Mouse (Mus musculus) midbrain, embryonic 15.5 days (tissue): Measurements from ENCODE around the gene Tbc1d20. TPM values are rescaled to one million over a fixed set of nuclear protein-coding genes. Genes with fewer than 3 reads are reported as not detected.

Experiments
- ATAC-seq: fragments of 200-750 bp; cut with Nextera tagmentation; replicated peaks from 2 replicates; pipeline ENCODE4 v1.8.0; 2017; ENCODE audit warnings: moderate TSS enrichment
- H3K27ac ChIP-seq: fragments of 300-500 bp; sonication (generic); 2 replicates; pipeline ENCODE4 v1.5.1; 2015; ENCODE audit warnings: mild to moderate bottlenecking, inconsistent platforms
- H3K27me3 ChIP-seq: fragments of 300-500 bp; sonication (generic); replicated peaks from 2 replicates; pipeline ENCODE4 v1.6.1; 2015; ENCODE audit warnings: inconsistent platforms
- H3K36me3 ChIP-seq: fragments of 300-500 bp; sonication (generic); replicated peaks from 2 replicates; pipeline ENCODE4 v1.6.1; 2015; ENCODE audit warnings: inconsistent platforms
- H3K4me1 ChIP-seq: fragments of 300-500 bp; sonication (generic); 2 replicates; pipeline ENCODE4 v1.6.1; 2015; ENCODE audit warnings: inconsistent platforms
- H3K4me2 ChIP-seq: fragments of 300-500 bp; sonication (generic); 2 replicates; pipeline ENCODE4 v1.6.1; 2015; ENCODE audit warnings: inconsistent platforms, mild to moderate bottlenecking, moderate library complexity
- H3K4me3 ChIP-seq: fragments of 300-500 bp; sonication (generic); 2 replicates; pipeline ENCODE4 v1.5.1; 2015; ENCODE audit warnings: mild to moderate bottlenecking, inconsistent platforms
- H3K9ac ChIP-seq: fragments of 300-500 bp; sonication (generic); 2 replicates; pipeline ENCODE4 v1.6.1; 2015; ENCODE audit warnings: mild to moderate bottlenecking, inconsistent platforms
- H3K9me3 ChIP-seq: fragments of 300-500 bp; sonication (generic); 2 replicates; pipeline ENCODE4 v1.6.1; 2016; ENCODE audit warnings: inconsistent platforms
- WGBS: fragments of 180-500 bp; shearing (Covaris S2); methylation state at CpG from one replicate; pipeline ENCODE4 v1.1.7; 2015; ENCODE audit warnings: mixed read lengths; 5-methylcytosine and 5-hydroxymethylcytosine counted together
- polyA plus RNA-seq: library from polyadenylated mRNA; unstranded; fragments of >200 nt; fragmentation: Nextera tagmentation; extraction: Ambion mirVana; gene quantifications from 2 replicates; pipeline ENCODE4 v1.2.1, GENCODE M21; 2015

Gene Tbc1d20
- polyA plus RNA-seq, 1 experiment from 2014 or later = 38.3 TPM

- Histone ChIP-seq H3K4me1 (peaks cover 27% of the 10 kb centered on the region), H3K4me3 (peak overlapping the region; percentile 94), H3K4me2 (peak overlapping the region; percentile 80), H3K27ac (no peak overlapping the region), H3K27me3 (no peaks in the 10 kb centered on the region), H3K9ac (no peak overlapping the region), H3K9me3 (no peaks in the 10 kb centered on the region), H3K36me3 (peaks cover 7% of the 10 kb centered on the region; the same call in 1 of the 2 replicates)
- 68% methylated on average over 7 of the region's 7 CpGs for WGBS
- ATAC-seq = no peak
These were observed 37.3 kb downstream of the Tbc1d20 start for GRCm38 (mm10) chr2:152330858-152331423.

DNA sequence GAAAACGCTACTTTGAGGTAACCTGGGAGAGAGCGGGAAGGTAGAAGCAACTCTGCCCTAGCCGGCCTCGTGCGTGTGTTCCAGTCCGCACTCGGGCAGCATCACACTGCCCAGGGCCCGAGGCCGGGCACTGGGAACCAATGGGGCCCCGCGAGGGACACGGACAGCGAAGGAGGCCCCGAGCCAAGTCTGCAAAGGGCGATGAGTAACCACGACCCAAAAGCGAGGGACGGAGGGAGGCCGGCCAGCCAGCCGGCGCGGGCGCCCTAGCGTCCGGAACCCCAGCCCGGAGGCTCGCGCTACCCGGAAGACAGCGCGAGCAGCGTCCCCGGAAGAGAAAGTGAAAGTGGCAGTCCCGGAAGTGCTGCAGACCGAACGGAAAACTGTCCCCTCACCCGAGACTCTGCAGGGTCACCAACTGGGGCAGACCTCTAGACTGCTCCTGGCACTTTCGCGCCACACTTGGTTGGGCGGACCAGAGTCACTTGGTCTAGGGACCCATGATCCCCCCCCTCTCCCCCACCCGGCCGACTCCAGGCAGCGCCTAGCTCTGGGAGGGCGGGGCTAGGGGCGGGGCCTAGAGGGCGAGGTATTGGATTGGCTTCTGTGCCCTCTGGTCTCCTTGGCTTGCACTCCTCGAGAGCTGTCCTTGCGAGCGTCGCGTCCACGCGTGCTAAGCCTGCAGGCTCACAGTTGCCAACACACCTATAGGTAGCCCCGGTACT, 38.6 kb downstream of the Tbc1d20 start, which contains the start of gene Rbck1:
Gene Rbck1 (minus strand): TSS at position 553 of the 725 bp plus-strand sequence.
- Histone ChIP-seq H3K4me1 (peaks cover 27% of the 10 kb centered on the region), H3K9ac (peak within 1 kb of the TSS; percentile 82), H3K4me2 (peak within 1 kb of the TSS; percentile 80), H3K36me3 (peaks cover 3% of the 10 kb centered on the region; the same call in 1 of the 2 replicates), H3K27me3 (no peaks in the 10 kb centered on the region), H3K9me3 (no peaks in the 10 kb centered on the region), H3K27ac (peak within 1 kb of the TSS; percentile 89), H3K4me3 (peak within 1 kb of the TSS; percentile 94)
- ATAC-seq = peak; percentile 97
- under 1% methylated on average over 54 of the region's 54 CpGs for WGBS

DNA sequence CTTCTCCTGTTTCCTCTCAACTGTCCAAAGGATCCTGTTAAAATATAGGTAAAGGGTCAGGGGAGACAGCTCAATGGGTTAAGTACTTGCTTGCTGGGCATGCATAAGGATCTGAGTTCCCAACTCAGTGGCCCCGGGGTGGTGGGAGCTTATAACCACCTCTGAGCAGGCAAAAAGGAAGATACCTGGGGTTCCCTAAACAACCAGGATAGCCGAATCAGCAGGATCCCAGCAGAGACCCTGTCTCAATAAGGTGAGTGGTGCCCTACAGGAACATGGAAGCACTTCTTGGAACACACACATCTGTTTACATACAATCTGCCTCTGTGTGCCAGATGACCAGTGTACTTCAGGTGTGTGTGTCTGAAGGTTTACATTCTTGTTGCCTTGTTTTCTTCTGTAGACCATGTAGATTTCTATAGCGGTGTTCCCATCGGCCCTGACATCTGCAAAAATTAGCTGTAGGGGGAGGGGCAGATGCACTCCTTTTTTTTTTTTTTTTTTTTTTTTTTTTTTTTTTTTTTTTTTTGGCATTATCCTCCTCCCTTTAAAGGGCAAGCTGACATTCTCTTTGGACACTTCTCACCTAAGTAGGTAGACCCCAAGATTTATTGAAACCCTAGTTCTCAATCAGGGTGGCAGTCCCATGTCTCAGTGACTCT, 39.8 kb downstream of the Tbc1d20 start:
- Histone ChIP-seq H3K9me3 (no peaks in the 10 kb centered on the region), H3K27me3 (no peaks in the 10 kb centered on the region), H3K4me3 (no peak overlapping the region), H3K4me2 (no peak overlapping the region), H3K9ac (no peak overlapping the region), H3K27ac (no peak overlapping the region), H3K36me3 (no peaks in the 10 kb centered on the region), H3K4me1 (peaks cover 27% of the 10 kb centered on the region)
- ATAC-seq = no peak
- WGBS = 88% methylated on average over 4 of the region's 4 CpGs

GRCm38 (mm10) chr2:152335289-152335820, 41.7 kb downstream of the Tbc1d20 start:
- H3K4me2 ChIP-seq = no peak overlapping the region
- H3K27me3 ChIP-seq = no peaks in the 10 kb centered on the region; the same call in 1 of the 2 replicates
- 52% methylated on average over 11 of the region's 11 CpGs for WGBS
- peaks cover 17% of the 10 kb centered on the region for H3K4me1 ChIP-seq
- no peak overlapping the region for H3K9ac ChIP-seq
- H3K27ac ChIP-seq = no peak overlapping the region
- no peak for ATAC-seq
- no peak overlapping the region for H3K4me3 ChIP-seq
- H3K9me3 ChIP-seq = no peaks in the 10 kb centered on the region
- no peaks in the 10 kb centered on the region for H3K36me3 ChIP-seq

- Histone ChIP-seq H3K27ac (no peak overlapping the region), H3K9me3 (no peaks in the 10 kb centered on the region), H3K9ac (no peak overlapping the region), H3K4me3 (no peak overlapping the region), H3K4me2 (no peak overlapping the region), H3K36me3 (no peaks in the 10 kb centered on the region), H3K4me1 (0 out of 2 replicates have a peak, but pooled peaks cover 4% of the 10 kb centered on the region), H3K27me3 (no peaks in the 10 kb centered on the region; the same call in 1 of the 2 replicates)
- no peak for ATAC-seq
- 83% methylated on average over 1 of the region's 1 CpGs for WGBS
These were observed 43.2 kb downstream of the Tbc1d20 start for GRCm38 (mm10) chr2:152336856-152337255.

- Histone ChIP-seq H3K27ac (no peak overlapping the region), H3K9ac (no peak overlapping the region), H3K4me2 (no peak overlapping the region), H3K9me3 (no peaks in the 10 kb centered on the region), H3K27me3 (no peaks in the 10 kb centered on the region; the same call in 1 of the 2 replicates), H3K36me3 (no peaks in the 10 kb centered on the region), H3K4me3 (no peak overlapping the region), H3K4me1 (0 out of 2 replicates have a peak, but pooled peaks cover 3% of the 10 kb centered on the region)
- 91% methylated on average over 11 of the region's 11 CpGs for WGBS
- ATAC-seq = no peak
These were observed 44.1 kb downstream of the Tbc1d20 start for GRCm38 (mm10) chr2:152337591-152338212.

- H3K9ac ChIP-seq = no peak overlapping the region
These were observed 44.7 kb downstream of the Tbc1d20 start for GRCm38 (mm10) chr2:152338319-152338718.

GRCm38 (mm10) chr2:152339631-152340179, 46.1 kb downstream of the Tbc1d20 start:
- Histone ChIP-seq H3K9ac (no peak overlapping the region), H3K36me3 (no peaks in the 10 kb centered on the region), H3K9me3 (no peaks in the 10 kb centered on the region), H3K4me1 (peaks cover 16% of the 10 kb centered on the region), H3K27ac (no peak overlapping the region), H3K4me2 (no peak overlapping the region), H3K27me3 (no peaks in the 10 kb centered on the region; the same call in 1 of the 2 replicates), H3K4me3 (no peak overlapping the region)
- 82% methylated on average over 22 of the region's 22 CpGs for WGBS
- no peak for ATAC-seq

More at GRCm38 (mm10) chr2:152338319-152338718, 44.7 kb downstream of the Tbc1d20 start:
- Histone ChIP-seq H3K36me3 (no peaks in the 10 kb centered on the region), H3K4me2 (no peak overlapping the region), H3K27ac (no peak overlapping the region), H3K27me3 (no peaks in the 10 kb centered on the region; the same call in 1 of the 2 replicates), H3K4me3 (no peak overlapping the region), H3K4me1 (peaks cover 5% of the 10 kb centered on the region; the same call in 1 of the 2 replicates), H3K9me3 (no peaks in the 10 kb centered on the region)
- WGBS = 83% methylated on average over 13 of the region's 13 CpGs
- no peak for ATAC-seq

GRCm38 (mm10) chr2:152343329-152344213, 49.9 kb downstream of the Tbc1d20 start, which contains the start of gene Trib3:
TSS of gene Trib3 (minus strand) at chr2:152344032.
- H3K9ac ChIP-seq = peak within 1 kb of the TSS; percentile 63
- WGBS = under 1% methylated on average over 50 of the region's 52 CpGs
- H3K27me3 ChIP-seq = no peaks in the 10 kb centered on the region; the same call in 1 of the 2 replicates
- peak within 1 kb of the TSS; percentile 55 for H3K4me3 ChIP-seq
- peaks cover 16% of the 10 kb centered on the region for H3K4me1 ChIP-seq
- H3K27ac ChIP-seq = peak within 1 kb of the TSS; percentile 57
- peak within 1 kb of the TSS; percentile 94 for H3K4me2 ChIP-seq
- peak; percentile 85 for ATAC-seq
- H3K9me3 ChIP-seq = no peaks in the 10 kb centered on the region
- no peaks in the 10 kb centered on the region for H3K36me3 ChIP-seq

GRCm38 (mm10) chr2:152344361-152344760, 50.7 kb downstream of the Tbc1d20 start:
- H3K4me3 ChIP-seq = peak overlapping the region; percentile 55
- peak overlapping the region; percentile 94 for H3K4me2 ChIP-seq
- H3K9ac ChIP-seq = peak overlapping the region; percentile 63
- ATAC-seq = peak; percentile 35
- H3K36me3 ChIP-seq = no peaks in the 10 kb centered on the region
- H3K27me3 ChIP-seq = no peaks in the 10 kb centered on the region; the same call in 1 of the 2 replicates
- H3K9me3 ChIP-seq = no peaks in the 10 kb centered on the region
- peaks cover 16% of the 10 kb centered on the region for H3K4me1 ChIP-seq
- no peak overlapping the region for H3K27ac ChIP-seq
- 10% methylated on average over 10 of the region's 10 CpGs for whole genome bisulfite sequencing

DNA sequence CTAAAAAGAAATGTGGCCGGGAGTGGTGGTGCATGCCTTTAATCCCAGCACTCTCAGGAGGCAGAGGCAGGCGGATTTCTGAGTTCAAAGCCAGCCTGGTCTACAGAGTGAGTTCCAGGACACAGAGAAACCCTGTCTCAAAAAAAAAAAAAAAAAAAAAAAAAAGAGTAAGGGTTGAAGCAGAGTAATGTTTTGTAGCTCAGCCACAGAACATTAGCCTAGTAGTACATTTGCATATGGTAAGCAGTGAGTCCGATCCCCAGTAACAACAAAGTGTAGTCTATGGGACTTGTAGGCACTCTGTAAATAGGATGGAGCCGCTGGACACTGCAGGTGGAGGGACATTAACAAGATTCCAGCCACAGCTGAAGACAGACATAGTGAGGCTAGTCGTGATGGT, 51.3 kb downstream of the Tbc1d20 start:
- Histone ChIP-seq H3K4me3 (no peak overlapping the region), H3K4me2 (no peak overlapping the region), H3K27me3 (no peaks in the 10 kb centered on the region), H3K9ac (no peak overlapping the region), H3K4me1 (peaks cover 16% of the 10 kb centered on the region), H3K9me3 (no peaks in the 10 kb centered on the region), H3K36me3 (no peaks in the 10 kb centered on the region), H3K27ac (no peak overlapping the region)
- ATAC-seq = no peak
- WGBS = 63% methylated on average over 5 of the region's 5 CpGs
